Comparison of ENCODE assay signal across 8 mouse cellular contexts in genomic region chrX:12157331-12157930, GRCm38 (mm10). TPM values are rescaled to one million over a fixed set of nuclear protein-coding genes. Genes with fewer than 3 reads are reported as not detected.
DNase-seq lines count a peak whose midpoint lies in the region; ATAC-seq and TF ChIP-seq lines count a peak whose summit lies in the region.

No protein-coding gene starts in this region.

- no peak overlapping the region for H3K9ac ChIP-seq in kidney, embryonic 14.5 days (ENCODE audit: low read depth, low read length)
- no peak overlapping the region for H3K9ac ChIP-seq in lung, postnatal 0 days (replicated peaks; ENCODE audit: low read depth)
- no peak overlapping the region for H3K9ac ChIP-seq in stomach, embryonic 14.5 days (replicated peaks; ENCODE audit: low read depth, low read length)

- peak overlapping the region; percentile 59 for H3K4me2 ChIP-seq in kidney, embryonic 14.5 days (replicated peaks; ENCODE audit: low read depth, low read length)
- H3K4me2 ChIP-seq in lung, postnatal 0 days (replicated peaks; ENCODE audit: low read depth, low read length) = peak overlapping the region; percentile 67
- H3K4me2 ChIP-seq in stomach, embryonic 14.5 days (replicated peaks; ENCODE audit: low read depth, low read length) = peak overlapping the region; percentile 55

- H3K27me3 ChIP-seq in megakaryocyte, embryonic 14.5 days (replicated peaks) = peaks cover 72% of the 10 kb centered on the region
- peaks cover 85% of the 10 kb centered on the region for H3K27me3 ChIP-seq in heart, embryonic 10.5 days (ENCODE audit: insufficient read depth, poor library complexity, severe bottlenecking)
- H3K27me3 ChIP-seq in kidney, embryonic 14.5 days (ENCODE audit: control insufficient read depth, insufficient read depth, low read length) = peaks cover 27% of the 10 kb centered on the region
- no peaks in the 10 kb centered on the region for H3K27me3 ChIP-seq in lung, postnatal 0 days (replicated peaks; ENCODE audit: insufficient read depth, low read length)
- H3K27me3 ChIP-seq in stomach, embryonic 14.5 days (ENCODE audit: control insufficient read depth, insufficient read depth, low read length) = 0 out of 2 replicates have a peak, but pooled peaks cover 4% of the 10 kb centered on the region

- peak overlapping the region; percentile 93 for H3K27ac ChIP-seq in heart, embryonic 10.5 days
- H3K27ac ChIP-seq in kidney, embryonic 14.5 days (ENCODE audit: low read depth, low read length) = no peak overlapping the region; the same call in 1 of the 2 replicates
- no peak overlapping the region for H3K27ac ChIP-seq in lung, postnatal 0 days (ENCODE audit: low read length)
- peak overlapping the region; percentile 69; the same call in 1 of the 2 replicates for H3K27ac ChIP-seq in stomach, embryonic 14.5 days (ENCODE audit: low read length)

- H3K36me3 ChIP-seq in megakaryocyte, embryonic 14.5 days (replicated peaks; ENCODE audit: low read length) = no peaks in the 10 kb centered on the region
- no peaks in the 10 kb centered on the region for H3K36me3 ChIP-seq in heart, embryonic 10.5 days
- no peaks in the 10 kb centered on the region for H3K36me3 ChIP-seq in kidney, embryonic 14.5 days (ENCODE audit: control insufficient read depth, insufficient read depth, low read length)
- no peaks in the 10 kb centered on the region for H3K36me3 ChIP-seq in lung, postnatal 0 days (ENCODE audit: insufficient read depth, low read length)
- H3K36me3 ChIP-seq in stomach, embryonic 14.5 days (ENCODE audit: control insufficient read depth, insufficient read depth, low read length) = no peaks in the 10 kb centered on the region

- WGBS in heart, embryonic 10.5 days = 3% methylated on average over 25 of the region's 25 CpGs
- 11% methylated on average over 25 of the region's 25 CpGs for WGBS in kidney, embryonic 14.5 days
- WGBS in lung, postnatal 0 days = 5% methylated on average over 25 of the region's 25 CpGs
- 11% methylated on average over 25 of the region's 25 CpGs for WGBS in stomach, embryonic 14.5 days

- peaks cover 22% of the 10 kb centered on the region for H3K9me3 ChIP-seq in megakaryocyte, embryonic 14.5 days
- H3K9me3 ChIP-seq in heart, embryonic 10.5 days = no peaks in the 10 kb centered on the region
- no peaks in the 10 kb centered on the region for H3K9me3 ChIP-seq in kidney, embryonic 14.5 days (ENCODE audit: control insufficient read depth, low read length)
- H3K9me3 ChIP-seq in lung, postnatal 0 days (ENCODE audit: low read length) = no peaks in the 10 kb centered on the region
- H3K9me3 ChIP-seq in stomach, embryonic 14.5 days (ENCODE audit: control insufficient read depth, low read depth, low read length) = no peaks in the 10 kb centered on the region

- H3K4me3 ChIP-seq in megakaryocyte, embryonic 14.5 days (replicated peaks) = peak overlapping the region; percentile 92
- H3K4me3 ChIP-seq in heart, embryonic 10.5 days = peak overlapping the region; percentile 62
- peak overlapping the region; percentile 2; the same call in 1 of the 2 replicates for H3K4me3 ChIP-seq in kidney, embryonic 14.5 days (ENCODE audit: low read length)
- H3K4me3 ChIP-seq in lung, postnatal 0 days (ENCODE audit: low read depth, low read length) = no peak overlapping the region
- H3K4me3 ChIP-seq in stomach, embryonic 14.5 days (ENCODE audit: low read depth, low read length) = no peak overlapping the region

- TF ChIP-seq CTCF in lung, postnatal 0 days (IDR thresholded peaks at IDR 0.05) = peak; percentile 50

- peak; percentile 65 for DNase-seq in embryo, embryonic 9.5 days (ENCODE audit: extremely low spot score)
- DNase-seq in heart, embryonic 10.5 days (ENCODE audit: low spot score) = peak; percentile 81
- DNase-seq in lung, postnatal 0 days (ENCODE audit: low spot score) = peak; percentile 71

- peaks cover 44% of the 10 kb centered on the region for H3K4me1 ChIP-seq in megakaryocyte, embryonic 14.5 days
- peaks cover 29% of the 10 kb centered on the region for H3K4me1 ChIP-seq in heart, embryonic 10.5 days
- H3K4me1 ChIP-seq in kidney, embryonic 14.5 days (ENCODE audit: control insufficient read depth, insufficient read depth, low read length) = peaks cover 21% of the 10 kb centered on the region
- H3K4me1 ChIP-seq in lung, postnatal 0 days (ENCODE audit: insufficient read depth, low read depth, low read length) = no peaks in the 10 kb centered on the region
- peaks cover 7% of the 10 kb centered on the region; the same call in 1 of the 2 replicates for H3K4me1 ChIP-seq in stomach, embryonic 14.5 days (ENCODE audit: control insufficient read depth, insufficient read depth, low read length)

- no peak for ATAC-seq in megakaryocyte, adult 5-6 weeks (ENCODE audit: poor library complexity, severe bottlenecking)
- ATAC-seq in kidney, embryonic 14.5 days (ENCODE audit: low FRiP score, low TSS enrichment) = 0 out of 2 replicates have a peak, but pooled peaks have one; percentile 7
- peak; percentile 45 for ATAC-seq in lung, postnatal 0 days
- ATAC-seq in stomach, embryonic 14.5 days (ENCODE audit: insufficient number of reproducible peaks, insufficient read depth, low FRiP score, low read depth) = no peak
- ATAC-seq in erythroblast, adult 5-6 weeks (replicated peaks; ENCODE audit: low FRiP score, poor library complexity, severe bottlenecking) = no peak

- no peak for TF ChIP-seq EP300 in lung, postnatal 0 days (IDR thresholded peaks at IDR 0.05)

RNA-seq across cellular contexts. Expression of gene Bcor, which starts 2.7 kb away (rescaled TPM):
- polyA plus RNA-seq in megakaryocyte, embryonic 14.5 days (2012; ENCODE audit: insufficient read depth, low replicate concordance) = 11.1 and 15.0 TPM in 2 replicates
- 27.3 and 27.7 TPM in 2 replicates for total RNA-seq in megakaryocyte, adult 5-6 weeks (2015)
- total RNA-seq in megakaryocyte, adult 5-6 weeks (2017) = 24.7 and 27.9 TPM in 2 replicates
- 17.5 and 20.8 TPM in 2 replicates for polyA plus RNA-seq in heart, embryonic 10.5 days (2016; fragmentation: Nextera tagmentation; extraction: Ambion mirVana)
- 16.3 and 24.1 TPM in 2 replicates for polyA plus RNA-seq in kidney, embryonic 14.5 days (2014; fragmentation: Nextera tagmentation; extraction: Ambion mirVana)
- polyA plus RNA-seq in lung, postnatal 0 days (2015; fragmentation: Nextera tagmentation; extraction: Ambion mirVana) = 8.2 and 12.0 TPM in 2 replicates
- polyA plus RNA-seq in stomach, embryonic 14.5 days (2014; fragmentation: Nextera tagmentation; extraction: Ambion mirVana) = 20.6 and 21.2 TPM in 2 replicates
- total RNA-seq in erythroblast, adult 5-6 weeks (2015; ENCODE audit: low replicate concordance) = 11.0 and 11.9 TPM in 2 replicates
- total RNA-seq in erythroblast, adult 5-6 weeks (2017; ENCODE audit: low replicate concordance) = 8.7 and 9.8 TPM in 2 replicates

Comparison
In these comparisons a context has a peak if more than half of its experiments do, and no peak if none do; other contexts are left out.
1. H3K4me3 ChIP-seq: peak in megakaryocyte, embryonic 14.5 days (single experiment), heart, embryonic 10.5 days (single experiment) and kidney, embryonic 14.5 days (single experiment); none in lung, postnatal 0 days (single experiment) and stomach, embryonic 14.5 days (single experiment).
2. ATAC-seq: peak in kidney, embryonic 14.5 days (single experiment) and lung, postnatal 0 days (single experiment); none in megakaryocyte, adult 5-6 weeks (single experiment), stomach, embryonic 14.5 days (single experiment) and erythroblast, adult 5-6 weeks (single experiment).
3. H3K27ac ChIP-seq: peak in heart, embryonic 10.5 days (single experiment) and stomach, embryonic 14.5 days (single experiment); none in kidney, embryonic 14.5 days (single experiment) and lung, postnatal 0 days (single experiment).
4. Peak in every context shown above with its lines, with median percentiles within 50 percentile points of each other: DNase-seq and H3K4me2 ChIP-seq.